Mouse (Mus musculus) liver, embryonic 16.5 days (tissue): ENCODE measurements at regions not wholly inside any gene's neighbourhood (a gene's known extent, or its start where the extent isn't known, plus 50 kb on each side); places are given as distances from the start of the nearest gene placed in this dataset.

Experiments used
- ATAC-seq: fragments of 200-750 bp; cut with Nextera tagmentation; 2 replicates; pipeline ENCODE4 v1.8.0; 2017; ENCODE audit warnings: low read depth, mild to moderate bottlenecking, moderate number of reproducible peaks, moderate library complexity
- H3K27ac ChIP-seq: fragments of 300-500 bp; sonication (generic); 2 replicates; pipeline ENCODE4 v1.5.1; 2014; ENCODE audit warnings: mild to moderate bottlenecking, low read length
- H3K27me3 ChIP-seq: fragments of 300-500 bp; sonication (generic); 2 replicates; pipeline ENCODE4 v1.6.1; 2014; ENCODE audit warnings: low read depth, low read length, mixed read lengths; ENCODE audit not compliant: control insufficient read depth, insufficient read depth
- H3K36me3 ChIP-seq: fragments of 300-500 bp; sonication (generic); 2 replicates; pipeline ENCODE4 v1.6.1; 2014; ENCODE audit warnings: mild to moderate bottlenecking; ENCODE audit not compliant: control insufficient read depth, insufficient read depth
- H3K4me1 ChIP-seq: fragments of 300-500 bp; sonication (generic); 2 replicates; pipeline ENCODE4 v1.6.1; 2014; ENCODE audit warnings: low read depth, low read length, mixed read lengths; ENCODE audit not compliant: control insufficient read depth
- H3K4me2 ChIP-seq: fragments of 300-500 bp; sonication (generic); 2 replicates; pipeline ENCODE4 v1.6.1; 2014; ENCODE audit warnings: low read depth, low read length, mixed read lengths
- H3K4me3 ChIP-seq: fragments of 300-500 bp; sonication (generic); 2 replicates; pipeline ENCODE4 v1.5.1; 2014; ENCODE audit warnings: low read depth, mild to moderate bottlenecking, low read length
- H3K9ac ChIP-seq: fragments of 300-500 bp; sonication (generic); 2 replicates; pipeline ENCODE4 v1.6.1; 2014; ENCODE audit warnings: low read depth, low read length
- H3K9me3 ChIP-seq: fragments of 300-500 bp; sonication (generic); replicated peaks from 2 replicates; pipeline ENCODE4 v1.6.1; 2016; ENCODE audit warnings: low read length; ENCODE audit not compliant: control insufficient read depth
- WGBS: fragments of 180-500 bp; shearing (Covaris S2); extraction: QIAGEN DNeasy Blood & Tissue Kit; methylation state at CpG from one replicate; pipeline ENCODE4 v1.1.7; 2014; ENCODE audit not compliant: insufficient replicate concordance; 5-methylcytosine and 5-hydroxymethylcytosine counted together

DNA sequence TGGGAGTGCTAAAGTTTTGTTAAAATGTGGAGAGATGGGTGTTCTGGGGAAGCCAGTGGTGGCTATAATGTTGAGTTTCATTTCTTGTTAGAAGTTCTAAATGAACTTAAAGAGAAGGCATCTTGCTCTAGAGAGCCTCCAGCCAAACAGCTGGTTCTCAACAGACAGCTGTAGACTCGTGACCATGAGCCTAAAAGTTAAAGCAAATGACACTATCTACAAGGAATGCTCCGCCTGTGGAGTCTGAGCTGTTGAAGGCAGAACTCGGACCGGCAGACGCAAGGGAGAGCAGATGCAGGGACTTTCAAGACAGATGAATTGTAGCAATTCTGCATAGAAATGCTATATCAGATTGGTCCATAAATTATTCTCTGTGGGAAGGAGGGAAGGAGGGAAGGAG, 114.1 kb upstream of the Fn1 start:
- 60% methylated on average over 5 of the region's 5 CpGs for WGBS

DNA sequence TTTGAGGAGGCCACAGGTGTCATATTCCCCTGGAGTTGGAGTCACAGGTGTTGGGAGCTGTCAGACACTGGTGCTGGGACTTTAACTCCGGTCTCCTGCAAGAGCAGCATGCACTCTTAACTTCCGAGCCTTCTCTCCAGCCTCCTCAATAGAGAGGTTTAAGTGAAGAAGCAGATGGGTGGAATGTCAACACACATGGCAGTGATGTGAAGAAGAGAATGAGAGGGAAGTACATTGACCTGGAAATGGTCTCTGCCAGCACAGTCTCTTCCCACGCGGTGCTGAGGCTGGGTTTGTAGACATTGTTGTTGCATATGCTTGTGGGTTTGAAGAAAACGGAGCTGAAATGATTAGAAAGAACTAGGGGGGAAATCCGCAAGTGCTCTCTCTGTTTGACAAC, 112.0 kb upstream of the Fn1 start:
- no peaks in the 10 kb centered on the region for H3K4me1 ChIP-seq
- H3K27ac ChIP-seq = no peak overlapping the region
- H3K4me3 ChIP-seq = no peak overlapping the region
- H3K27me3 ChIP-seq = no peaks in the 10 kb centered on the region
- H3K9me3 ChIP-seq = no peaks in the 10 kb centered on the region
- H3K9ac ChIP-seq = no peak overlapping the region
- H3K4me2 ChIP-seq = no peak overlapping the region
- ATAC-seq = no peak
- H3K36me3 ChIP-seq = no peaks in the 10 kb centered on the region
- 65% methylated on average over 6 of the region's 6 CpGs for WGBS

More for the DNA sequence above, 114.1 kb upstream of the Fn1 start:
- no peaks in the 10 kb centered on the region for H3K27me3 ChIP-seq
- no peak overlapping the region for H3K27ac ChIP-seq
- no peak overlapping the region for H3K4me3 ChIP-seq
- no peak overlapping the region for H3K9ac ChIP-seq
- H3K4me1 ChIP-seq = no peaks in the 10 kb centered on the region
- H3K36me3 ChIP-seq = no peaks in the 10 kb centered on the region
- ATAC-seq = no peak
- H3K9me3 ChIP-seq = no peaks in the 10 kb centered on the region
- no peak overlapping the region for H3K4me2 ChIP-seq

DNA sequence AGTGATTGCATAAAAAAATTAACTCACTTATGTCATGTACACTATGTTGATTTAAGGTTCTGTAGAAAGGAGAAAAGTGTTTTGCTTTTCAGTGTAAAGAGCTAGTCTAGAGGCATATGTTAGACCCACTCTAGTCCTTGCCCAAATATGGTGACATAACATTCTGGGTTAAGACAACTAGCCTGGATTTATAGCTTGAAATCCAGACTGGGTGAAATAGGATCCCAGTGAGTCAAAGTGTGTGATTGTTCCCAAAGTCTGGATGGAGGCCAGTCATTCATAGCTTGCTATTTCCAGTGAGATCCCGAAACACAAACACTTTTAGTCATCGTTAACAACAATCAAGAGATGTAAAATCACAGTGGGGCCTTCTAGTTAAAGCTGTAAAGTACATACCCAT, 110.5 kb upstream of the Fn1 start:
- Histone ChIP-seq H3K9ac (no peak overlapping the region), H3K36me3 (no peaks in the 10 kb centered on the region), H3K27ac (no peak overlapping the region), H3K9me3 (no peaks in the 10 kb centered on the region), H3K27me3 (no peaks in the 10 kb centered on the region), H3K4me1 (no peaks in the 10 kb centered on the region), H3K4me2 (no peak overlapping the region), H3K4me3 (no peak overlapping the region)
- 61% methylated on average over 2 of the region's 2 CpGs for WGBS
- no peak for ATAC-seq

DNA sequence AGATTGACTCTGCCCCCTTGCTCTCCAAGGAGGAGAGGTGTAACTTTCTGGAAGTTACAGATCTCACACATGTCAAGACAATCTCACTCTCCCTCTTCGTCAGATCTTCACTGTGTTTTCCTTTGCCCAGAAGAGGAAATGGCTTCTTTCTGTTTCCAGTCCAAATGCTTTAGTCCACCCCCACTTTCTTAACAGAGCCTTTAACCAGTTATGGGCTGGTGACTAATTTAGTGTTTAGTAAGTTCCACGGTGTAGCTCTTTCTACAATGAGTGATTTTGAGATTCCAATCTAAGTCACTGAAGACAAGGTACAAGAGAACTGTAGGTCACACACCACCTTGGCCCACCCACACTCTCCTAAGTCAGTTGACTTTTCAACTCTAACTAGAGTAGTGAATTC, 107.3 kb upstream of the Fn1 start:
- no peak overlapping the region for H3K9ac ChIP-seq
- H3K27ac ChIP-seq = no peak overlapping the region
- no peak for ATAC-seq
- 40% methylated on average over 2 of the region's 2 CpGs for WGBS
- H3K36me3 ChIP-seq = no peaks in the 10 kb centered on the region
- no peak overlapping the region for H3K4me2 ChIP-seq
- no peaks in the 10 kb centered on the region for H3K9me3 ChIP-seq
- H3K4me1 ChIP-seq = no peaks in the 10 kb centered on the region
- H3K4me3 ChIP-seq = no peak overlapping the region
- H3K27me3 ChIP-seq = no peaks in the 10 kb centered on the region

DNA sequence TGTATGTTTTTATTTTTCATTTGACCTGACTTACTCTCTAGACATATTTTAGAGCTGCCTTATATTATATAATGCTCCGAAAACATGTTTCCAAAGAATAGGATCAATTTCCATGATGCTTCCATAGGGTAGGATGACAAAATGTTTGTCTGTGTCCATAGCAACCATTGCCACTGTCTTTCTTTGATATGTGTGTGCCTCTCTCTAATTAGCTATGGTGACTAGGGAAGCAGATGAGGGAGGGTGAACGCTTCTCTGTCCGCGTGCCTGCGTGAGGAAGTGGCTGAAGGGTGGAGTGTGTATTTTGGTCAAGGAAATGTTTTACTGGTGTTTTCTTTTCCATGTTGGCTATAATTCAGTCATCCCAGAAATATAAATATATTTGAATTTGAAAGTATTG, 104.2 kb upstream of the Fn1 start:
- Histone ChIP-seq H3K9me3 (no peaks in the 10 kb centered on the region), H3K4me1 (no peaks in the 10 kb centered on the region), H3K4me3 (no peak overlapping the region), H3K27me3 (no peaks in the 10 kb centered on the region), H3K36me3 (no peaks in the 10 kb centered on the region), H3K27ac (no peak overlapping the region), H3K9ac (no peak overlapping the region), H3K4me2 (no peak overlapping the region)
- ATAC-seq = no peak
- WGBS = 50% methylated on average over 5 of the region's 5 CpGs

DNA sequence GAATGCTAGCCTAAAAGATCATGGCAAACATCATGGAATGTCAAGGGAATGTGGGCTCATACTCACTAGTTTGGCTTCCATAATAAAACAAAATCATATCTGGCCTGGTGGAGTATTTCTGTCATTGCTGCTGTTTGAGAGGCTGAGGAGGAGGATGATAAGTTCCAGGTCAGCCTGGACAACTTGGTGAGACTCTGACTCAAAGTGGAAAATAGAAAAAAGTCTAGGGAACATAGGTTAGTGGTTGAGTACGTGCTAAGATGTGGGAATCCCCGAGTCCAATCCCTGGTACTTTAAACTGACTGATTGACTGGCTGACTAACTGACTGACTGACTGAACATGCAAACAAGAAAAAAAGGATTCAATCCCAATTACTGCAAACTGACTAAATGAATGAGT, 103.2 kb upstream of the Fn1 start:
- no peak overlapping the region for H3K4me2 ChIP-seq
- H3K4me3 ChIP-seq = no peak overlapping the region
- no peak for ATAC-seq
- no peak overlapping the region for H3K9ac ChIP-seq
- no peak overlapping the region for H3K27ac ChIP-seq
- no peaks in the 10 kb centered on the region for H3K36me3 ChIP-seq
- no peaks in the 10 kb centered on the region for H3K4me1 ChIP-seq
- H3K27me3 ChIP-seq = no peaks in the 10 kb centered on the region
- 65% methylated on average over 2 of the region's 2 CpGs for WGBS
- no peaks in the 10 kb centered on the region for H3K9me3 ChIP-seq

DNA sequence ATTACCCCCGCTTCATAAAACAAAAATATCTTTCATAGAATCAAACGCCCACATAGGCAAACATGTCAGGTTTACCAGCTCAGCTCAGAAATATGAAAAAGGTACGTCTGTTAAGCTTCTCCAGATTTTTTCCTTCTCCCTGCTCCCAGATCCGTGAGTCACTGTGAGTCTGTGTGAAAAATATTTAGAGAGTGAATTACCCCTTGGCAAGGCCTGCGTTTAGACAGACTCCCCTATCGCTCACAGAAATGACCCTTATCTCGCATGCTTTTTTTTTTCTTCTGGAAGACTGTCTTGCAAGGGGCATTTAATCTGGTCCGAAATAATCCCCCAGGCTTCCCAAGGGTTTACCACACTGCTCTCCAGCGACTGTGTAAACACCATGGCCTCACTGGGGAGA, 102.4 kb upstream of the Fn1 start:
- no peak for ATAC-seq
- 48% methylated on average over 9 of the region's 9 CpGs for WGBS
- H3K36me3 ChIP-seq = no peaks in the 10 kb centered on the region

DNA sequence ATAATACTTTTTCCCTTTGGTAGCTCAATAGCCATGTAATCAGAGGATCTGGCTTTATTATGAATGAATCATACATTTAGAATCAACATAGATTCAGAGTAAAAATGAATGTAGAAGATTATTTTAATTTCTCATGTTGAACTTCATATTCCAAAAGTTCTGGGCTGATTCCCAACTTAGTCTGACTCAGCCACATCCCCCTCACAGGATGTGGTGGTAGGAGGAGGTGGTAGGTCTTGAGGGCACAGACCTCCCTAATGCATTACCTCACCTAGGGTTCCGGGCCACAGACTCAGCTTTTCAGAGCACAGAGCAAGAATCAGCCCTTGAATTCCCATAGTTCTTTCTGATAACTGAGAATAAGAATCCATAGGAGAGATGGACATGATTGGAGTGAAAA, 99.4 kb upstream of the Fn1 start:
- no peaks in the 10 kb centered on the region for H3K27me3 ChIP-seq
- no peaks in the 10 kb centered on the region for H3K36me3 ChIP-seq
- no peak overlapping the region for H3K27ac ChIP-seq
- WGBS = 48% methylated on average over 1 of the region's 1 CpGs
- no peak overlapping the region for H3K4me2 ChIP-seq
- no peaks in the 10 kb centered on the region for H3K9me3 ChIP-seq
- no peak overlapping the region for H3K4me3 ChIP-seq
- ATAC-seq = no peak
- H3K4me1 ChIP-seq = no peaks in the 10 kb centered on the region
- H3K9ac ChIP-seq = no peak overlapping the region

More for the DNA sequence above, 102.4 kb upstream of the Fn1 start:
- no peaks in the 10 kb centered on the region for H3K27me3 ChIP-seq
- H3K4me1 ChIP-seq = no peaks in the 10 kb centered on the region
- no peak overlapping the region for H3K4me2 ChIP-seq
- no peak overlapping the region for H3K4me3 ChIP-seq
- no peaks in the 10 kb centered on the region for H3K9me3 ChIP-seq
- no peak overlapping the region for H3K27ac ChIP-seq
- H3K9ac ChIP-seq = no peak overlapping the region

DNA sequence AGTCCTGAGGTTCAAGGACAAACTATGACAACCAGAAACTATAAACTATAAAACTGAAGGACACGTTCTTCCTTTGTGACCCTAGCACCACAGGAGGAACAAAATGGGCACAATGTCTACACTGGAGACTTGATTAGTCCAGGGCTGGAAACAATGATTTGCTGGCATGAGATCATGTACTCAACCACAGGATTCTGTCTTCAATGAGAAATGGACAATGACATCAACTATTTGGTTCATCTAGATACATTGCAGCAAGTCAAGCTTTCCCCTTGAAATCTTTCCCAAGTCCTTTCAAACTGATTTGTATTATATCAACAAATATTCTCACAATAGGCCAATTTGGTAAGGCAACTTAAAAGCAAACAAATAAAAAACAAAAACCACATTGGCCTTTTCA, 98.6 kb upstream of the Fn1 start:
- no peak overlapping the region for H3K4me3 ChIP-seq
- no peak overlapping the region for H3K27ac ChIP-seq
- H3K27me3 ChIP-seq = no peaks in the 10 kb centered on the region
- H3K9me3 ChIP-seq = no peaks in the 10 kb centered on the region
- no peak overlapping the region for H3K9ac ChIP-seq
- WGBS = 51% methylated on average over 1 of the region's 1 CpGs
- no peaks in the 10 kb centered on the region for H3K36me3 ChIP-seq
- H3K4me2 ChIP-seq = no peak overlapping the region
- no peaks in the 10 kb centered on the region for H3K4me1 ChIP-seq
- ATAC-seq = no peak

DNA sequence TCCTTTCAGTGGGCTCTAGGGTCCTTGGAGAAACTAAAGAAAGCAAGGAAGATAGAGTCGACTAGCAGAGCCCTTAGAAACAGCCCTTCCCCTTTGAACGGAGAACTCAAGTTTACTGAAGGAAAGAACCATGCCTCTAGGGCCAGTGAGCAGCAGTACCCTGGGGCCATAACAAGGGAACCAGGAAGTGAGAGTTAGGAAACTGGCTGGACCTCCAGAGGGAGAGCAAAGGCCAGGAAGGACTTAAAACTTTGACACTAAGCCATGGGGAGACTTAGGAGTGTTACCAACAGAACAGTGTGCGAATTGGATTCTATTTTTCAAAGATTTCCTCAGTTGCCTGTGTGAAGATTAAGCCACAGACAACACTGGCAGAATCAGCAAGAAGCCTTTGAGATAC, 82.6 kb upstream of the Fn1 start:
- Histone ChIP-seq H3K27ac (no peak overlapping the region), H3K4me1 (peaks cover 2% of the 10 kb centered on the region; the same call in 1 of the 2 replicates), H3K27me3 (no peaks in the 10 kb centered on the region), H3K36me3 (no peaks in the 10 kb centered on the region), H3K9ac (no peak overlapping the region), H3K4me3 (no peak overlapping the region), H3K4me2 (no peak overlapping the region), H3K9me3 (no peaks in the 10 kb centered on the region)
- 0 out of 2 replicates have a peak, but pooled peaks have one; percentile 7 for ATAC-seq
- WGBS = 44% methylated on average over 3 of the region's 3 CpGs
